Mouse (Mus musculus) 3T3-L1 (cell line): ENCODE results near the gene Srcap.
"Not testable (repeated sequence)": the region's sequence is repeated elsewhere in the genome, so short reads cannot be mapped to it uniquely, and the experiment has no call there.

Source experiments
- DNase-seq: peaks from one replicate; pipeline ENCODE4 v3.0.0-alpha.2; 2015; ENCODE audit warnings: low read depth, low spot score

Srcap gene

GRCm38 (mm10) chr7:127511808-127512230, at the start of gene Srcap:
Gene Srcap, plus strand, starts transcription at chr7:127511983.
- DNase-seq, result peak; percentile 95

DNA sequence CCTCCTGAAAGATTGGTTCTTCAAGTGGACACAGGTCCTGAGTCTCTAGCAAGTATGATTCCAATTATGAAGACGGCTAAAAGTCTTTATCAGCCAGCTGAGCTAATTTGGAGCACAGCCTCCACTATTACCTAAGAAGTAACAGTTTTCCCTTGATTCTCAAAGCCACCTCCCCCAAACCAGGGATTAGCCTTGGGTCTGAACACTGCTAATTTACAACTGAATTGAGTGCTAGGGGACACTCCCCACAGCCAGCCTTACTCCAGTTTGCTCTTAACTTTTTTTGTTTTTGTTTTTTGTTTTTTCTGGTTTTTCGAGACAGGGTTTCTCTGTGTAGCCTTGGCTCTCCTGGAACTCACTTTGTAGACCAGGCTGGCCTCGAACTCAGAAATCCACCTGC, 46.6 kb upstream of the Srcap start:
- no peak for DNase-seq

DNA sequence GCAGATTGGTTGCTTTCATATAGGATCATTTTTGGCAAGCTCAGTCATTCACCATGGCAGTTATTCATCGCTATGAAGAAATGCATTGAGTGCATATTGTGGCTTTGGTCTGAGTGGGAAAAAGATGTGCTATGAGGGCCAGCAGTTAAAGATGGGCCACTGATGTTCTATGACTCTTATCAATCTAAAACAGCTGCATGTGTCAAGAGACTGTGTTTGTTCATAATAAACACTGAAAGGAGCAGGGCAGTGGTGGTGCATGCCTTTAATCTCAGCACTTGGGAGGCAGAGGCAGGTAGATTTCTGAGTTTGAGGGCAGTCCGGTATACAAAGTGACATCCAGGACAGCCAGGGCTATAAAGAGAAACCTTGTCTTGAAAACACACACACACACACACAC, 46.1 kb upstream of the Srcap start:
- DNase-seq, result not testable (repeated sequence)

DNA sequence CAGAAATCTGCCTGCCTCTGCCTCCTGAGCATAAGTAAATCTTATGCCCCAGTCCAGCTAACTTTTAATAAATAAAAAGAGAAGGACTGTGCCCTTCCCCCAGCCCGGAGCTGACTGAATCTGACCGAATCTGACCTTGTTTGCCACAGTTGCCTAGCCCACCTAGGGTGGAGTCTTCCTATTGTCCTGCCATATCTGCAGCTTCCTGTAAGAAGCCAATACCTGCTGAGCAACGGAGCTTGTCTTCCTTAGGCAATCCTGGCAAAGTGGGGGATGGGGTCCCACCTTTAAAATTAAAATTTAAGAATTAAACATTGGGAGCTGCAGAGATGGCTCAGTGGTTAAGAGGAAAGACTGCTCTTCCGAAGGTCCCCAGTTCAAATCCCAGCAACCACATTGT, 45.2 kb upstream of the Srcap start:
- DNase-seq, result no peak

DNA sequence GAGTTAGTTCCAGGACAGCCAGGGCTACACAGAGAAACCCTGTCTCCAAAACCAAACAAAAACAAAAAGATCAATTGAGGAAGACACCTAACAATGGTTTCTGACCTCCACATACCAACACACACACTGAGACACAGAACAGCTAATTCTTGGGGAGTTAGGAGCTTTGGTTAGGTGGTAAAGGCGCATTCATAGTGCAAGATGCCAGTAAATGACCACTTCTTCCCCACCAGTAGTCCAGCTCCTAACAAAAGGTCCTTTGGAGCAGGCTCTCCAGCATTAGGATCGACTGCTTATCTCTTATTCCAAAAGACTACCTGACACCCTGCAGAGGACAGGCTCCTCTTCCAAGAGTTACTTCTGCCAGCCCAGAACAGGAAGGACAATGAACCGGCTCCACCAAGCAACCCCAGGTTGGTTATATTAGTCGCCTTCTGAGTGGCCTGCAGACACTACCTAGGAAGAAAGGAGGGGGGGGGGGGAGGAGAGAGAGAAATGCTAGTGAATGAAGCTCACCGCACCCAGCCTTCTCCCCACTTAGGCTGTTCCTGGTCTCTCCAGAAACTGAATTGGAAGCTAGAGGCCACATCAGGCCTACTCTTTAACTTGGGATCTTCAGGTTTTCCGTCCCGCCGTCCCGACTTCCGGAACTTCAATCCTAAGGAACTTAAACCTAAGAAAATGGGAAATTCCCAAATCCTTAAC, 41.6 kb upstream of the Srcap start:
- no peak for DNase-seq

GRCm38 (mm10) chr7:127470743-127471645, 40.8 kb upstream of the Srcap start:
- peak; percentile 98 for DNase-seq

GRCm38 (mm10) chr7:127471646-127472010, 40.2 kb upstream of the Srcap start:
- DNase-seq, result no peak

DNA sequence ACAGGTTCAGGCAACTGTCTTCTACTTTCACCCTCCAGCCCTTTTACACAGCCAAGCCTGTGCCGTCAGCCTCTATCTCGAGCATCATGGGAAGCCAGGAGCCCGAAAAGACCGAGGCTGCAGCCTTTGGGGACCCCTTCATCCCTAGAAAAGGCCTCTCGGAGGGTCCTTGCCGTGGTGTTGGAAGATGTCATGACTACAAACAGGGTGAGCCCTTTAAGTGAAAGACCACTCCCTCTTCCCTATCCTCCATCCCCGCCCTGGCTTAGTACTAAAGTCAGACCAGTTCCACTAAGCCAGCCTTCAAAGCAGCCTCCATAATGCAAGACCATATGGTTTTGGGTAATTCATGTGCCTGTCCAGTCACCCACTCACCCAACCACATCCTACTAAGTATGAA, 39.7 kb upstream of the Srcap start:
- peak; percentile 40 for DNase-seq

DNA sequence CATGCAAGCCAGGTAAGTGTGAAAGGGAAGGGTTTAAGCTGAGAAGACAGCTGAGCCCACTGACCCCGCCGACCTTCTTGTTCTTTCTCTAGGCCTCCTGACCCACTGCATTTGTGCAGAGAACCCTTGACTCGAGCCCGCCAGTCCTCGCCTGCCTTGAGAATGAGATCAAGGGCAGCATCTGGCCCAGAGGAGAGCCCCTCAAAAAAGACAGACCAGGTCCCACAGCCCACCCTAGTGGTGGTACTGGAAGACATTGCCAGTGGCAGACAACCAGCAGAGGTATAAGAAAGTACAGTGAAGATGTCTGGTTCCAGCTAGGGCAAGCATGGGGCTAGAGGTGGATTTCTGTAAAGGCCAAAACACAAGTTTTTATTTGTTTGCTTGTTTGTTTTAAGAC, 38.1 kb upstream of the Srcap start:
- DNase-seq, result no peak

- DNase-seq, result no peak
Observed at GRCm38 (mm10) chr7:127474378-127475070, 37.3 kb upstream of the Srcap start.

- DNase-seq, result no peak
Observed at GRCm38 (mm10) chr7:127475186-127475740, 36.5 kb upstream of the Srcap start.

DNA sequence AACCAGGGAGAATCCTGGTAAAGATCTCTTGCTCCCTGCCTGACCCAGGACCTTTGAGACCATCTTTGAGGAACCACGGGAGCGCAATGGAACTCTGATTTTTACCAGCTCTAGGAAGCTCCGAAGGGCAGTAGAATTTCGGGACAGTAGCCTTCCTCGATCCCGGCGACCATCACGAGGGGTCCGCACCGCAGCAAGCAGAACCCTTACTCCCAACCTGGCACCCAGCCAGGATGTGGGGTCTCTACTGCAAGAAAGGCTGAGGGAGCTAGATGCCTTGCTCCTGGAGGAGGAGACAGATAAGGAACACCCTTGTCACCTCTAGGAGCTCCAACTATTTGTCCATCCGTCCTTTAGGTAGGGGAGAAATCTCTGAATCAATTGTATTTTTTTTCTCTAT, 35.4 kb upstream of the Srcap start:
- no peak for DNase-seq

- no peak for DNase-seq
Observed at GRCm38 (mm10) chr7:127476855-127477254, 34.9 kb upstream of the Srcap start.

- peak; percentile 100 for DNase-seq
Observed at GRCm38 (mm10) chr7:127477687-127478634, 33.8 kb upstream of the Srcap start.

DNA sequence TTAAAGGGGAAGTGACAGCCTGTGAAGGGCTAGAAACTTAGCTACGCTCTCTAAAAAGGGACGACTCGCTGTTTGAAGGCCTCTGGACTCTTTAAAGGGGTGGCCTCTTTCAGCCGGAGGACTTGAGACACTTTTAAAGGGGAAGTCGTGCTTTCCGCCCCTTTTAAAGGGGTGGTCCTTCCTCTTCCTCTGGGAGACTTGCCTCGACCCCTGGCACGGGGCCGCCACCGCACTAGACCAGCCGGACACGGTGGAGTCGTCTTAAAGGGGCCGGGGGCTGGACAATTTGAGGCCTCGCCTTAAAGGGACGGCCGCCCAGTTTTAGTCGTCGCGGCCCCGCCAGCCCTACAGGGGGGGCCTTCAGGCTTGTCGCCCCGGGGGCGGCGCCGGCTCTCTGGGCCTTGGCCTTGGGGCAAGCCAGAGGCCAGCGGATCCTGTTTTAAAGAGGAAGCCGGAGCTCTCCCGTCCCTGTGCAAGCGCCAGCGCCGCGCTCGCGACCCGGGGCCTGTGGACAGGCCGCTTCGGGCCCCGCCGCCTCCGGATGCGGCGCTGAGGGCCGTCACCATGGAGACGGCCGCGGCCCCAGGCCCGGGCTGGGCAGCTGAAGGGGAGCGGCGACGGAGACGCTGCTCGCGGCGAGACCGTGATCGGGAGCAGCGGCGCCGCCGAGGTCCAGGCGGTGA, 33.0 kb upstream of the Srcap start, which contains the start of gene Fbrs:
Fbrs (plus strand) TSS at position 565 of the 683 bp plus-strand sequence.
- DNase-seq, result peak; percentile 90

- DNase-seq, result peak; percentile 19
Observed at GRCm38 (mm10) chr7:127479318-127480225, 32.2 kb upstream of the Srcap start.

GRCm38 (mm10) chr7:127480321-127480720, 31.5 kb upstream of the Srcap start:
- peak; percentile 15 for DNase-seq

DNA sequence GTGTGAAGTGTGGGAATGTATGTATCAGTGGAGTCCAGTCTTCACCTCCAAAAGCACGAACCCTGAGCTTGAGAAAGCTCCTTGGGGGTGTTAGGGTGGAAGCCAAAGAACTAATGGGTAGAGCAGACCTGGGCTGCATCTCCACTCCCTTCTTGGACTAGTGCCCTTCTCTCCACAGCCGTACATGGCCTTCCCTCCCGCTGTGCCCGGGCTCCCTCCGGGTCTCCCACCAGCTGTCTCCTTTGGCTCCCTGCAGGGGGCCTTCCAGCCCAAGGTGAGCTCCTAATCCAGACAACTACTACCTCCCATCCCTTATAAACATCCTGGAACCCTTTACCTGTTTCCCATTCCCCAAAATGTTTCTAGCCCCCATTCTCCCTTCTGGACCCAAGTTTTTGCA, 26.4 kb upstream of the Srcap start:
- no peak for DNase-seq

- not testable (repeated sequence) for DNase-seq
Observed at GRCm38 (mm10) chr7:127488364-127488763, 23.4 kb upstream of the Srcap start.
